Mouse (Mus musculus) stomach, embryonic 16.5 days (tissue): ENCODE measurements at regions not wholly inside any gene's neighbourhood (a gene's known extent, or its start where the extent isn't known, plus 50 kb on each side); places are given as distances from the start of the nearest gene placed in this dataset.
"Not testable (repeated sequence)": the region's sequence is repeated elsewhere in the genome, so short reads cannot be mapped to it uniquely, and the experiment has no call there.

Experiments used
- ATAC-seq: fragments of 200-750 bp; cut with Nextera tagmentation; 2 replicates; pipeline ENCODE4 v1.8.0; 2017; ENCODE audit warnings: moderate number of reproducible peaks, moderate TSS enrichment; ENCODE audit not compliant: insufficient read depth, low FRiP score
- H3K27ac ChIP-seq: fragments of 300-500 bp; sonication (generic); 2 replicates; pipeline ENCODE4 v1.5.1; 2014; ENCODE audit warnings: low read length
- H3K27me3 ChIP-seq: fragments of 300-500 bp; sonication (generic); 2 replicates; pipeline ENCODE4 v1.6.1; 2014; ENCODE audit warnings: low read length, control low read depth, mixed read lengths; ENCODE audit not compliant: control insufficient read depth, insufficient read depth
- H3K36me3 ChIP-seq: fragments of 300-500 bp; sonication (generic); 2 replicates; pipeline ENCODE4 v1.6.1; 2014; ENCODE audit warnings: low read length; ENCODE audit not compliant: control insufficient read depth, insufficient read depth
- H3K4me1 ChIP-seq: fragments of 300-500 bp; sonication (generic); 2 replicates; pipeline ENCODE4 v1.6.1; 2014; ENCODE audit warnings: low read length, control low read depth, mixed read lengths; ENCODE audit not compliant: control insufficient read depth, insufficient read depth
- H3K4me2 ChIP-seq: fragments of 300-500 bp; sonication (generic); 2 replicates; pipeline ENCODE4 v1.6.1; 2014; ENCODE audit warnings: low read depth, low read length, mixed read lengths
- H3K4me3 ChIP-seq: fragments of 300-500 bp; sonication (generic); replicated peaks from 2 replicates; pipeline ENCODE4 v1.5.1; 2014; ENCODE audit warnings: mild to moderate bottlenecking, low read length
- H3K9ac ChIP-seq: fragments of 300-500 bp; sonication (generic); 2 replicates; pipeline ENCODE4 v1.6.1; 2014; ENCODE audit warnings: low read length
- H3K9me3 ChIP-seq: fragments of 300-500 bp; sonication (generic); replicated peaks from 2 replicates; pipeline ENCODE4 v1.6.1; 2016; ENCODE audit warnings: low read length, control low read depth; ENCODE audit not compliant: control insufficient read depth
- WGBS: fragments of 180-500 bp; shearing (Covaris S2); extraction: QIAGEN DNeasy Blood & Tissue Kit; methylation state at CpG from one replicate; pipeline ENCODE4 v1.1.7; 2014; 5-methylcytosine and 5-hydroxymethylcytosine counted together

DNA sequence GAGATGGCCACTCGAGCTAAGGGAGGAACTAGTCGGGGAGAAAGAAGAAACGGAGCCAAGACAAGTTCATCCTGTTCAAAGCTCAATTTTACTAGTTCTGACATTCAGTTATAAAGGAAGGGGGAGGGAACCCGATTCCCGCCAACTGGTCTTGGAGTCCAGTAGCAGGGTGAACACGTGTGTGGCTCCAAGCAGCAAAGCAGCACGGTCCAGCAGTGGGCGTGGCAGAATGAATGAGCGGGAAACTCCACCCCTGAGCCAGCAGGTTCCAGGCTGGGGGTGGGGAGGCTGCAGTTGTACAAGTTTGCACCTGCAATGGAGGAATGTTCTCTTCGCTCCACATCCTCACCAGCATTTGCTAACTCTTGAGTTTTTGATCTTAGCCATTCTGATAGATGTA is 108.8 kb upstream of the Adgrf1 start:
- H3K27me3 ChIP-seq, H3K9ac ChIP-seq, H3K36me3 ChIP-seq, H3K9me3 ChIP-seq, H3K4me2 ChIP-seq, H3K4me3 ChIP-seq, H3K27ac ChIP-seq, ATAC-seq: not testable (repeated sequence)
- WGBS = 68% methylated on average over 8 of the region's 10 CpGs
- peaks cover 16% of the 10 kb centered on the region for H3K4me1 ChIP-seq

DNA sequence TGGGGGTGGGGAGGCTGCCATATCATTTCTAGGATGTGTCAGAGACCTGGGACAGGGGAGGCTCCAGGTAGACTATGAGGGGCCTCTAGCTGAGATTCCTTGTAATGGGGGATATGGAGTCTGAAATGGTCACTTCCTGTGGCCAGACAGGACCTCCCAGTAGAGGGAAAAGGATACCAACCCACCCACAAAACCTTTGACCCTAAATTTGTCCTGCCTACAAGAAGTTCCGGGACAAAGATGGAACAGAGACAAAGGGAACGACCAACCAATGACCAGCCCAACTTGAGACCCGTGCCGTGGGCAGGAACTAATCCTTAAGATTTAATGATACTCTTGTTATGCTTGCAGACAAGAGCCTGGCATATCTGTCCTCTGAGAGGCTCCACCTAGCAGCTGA is 107.0 kb upstream of the Adgrf1 start:
- no peaks in the 10 kb centered on the region for H3K9me3 ChIP-seq
- ATAC-seq = no peak
- no peak overlapping the region for H3K27ac ChIP-seq
- peaks cover 9% of the 10 kb centered on the region for H3K4me1 ChIP-seq
- no peak overlapping the region for H3K4me3 ChIP-seq
- no peaks in the 10 kb centered on the region for H3K27me3 ChIP-seq
- 84% methylated on average over 4 of the region's 4 CpGs for WGBS
- H3K9ac ChIP-seq = no peak overlapping the region
- H3K36me3 ChIP-seq = no peaks in the 10 kb centered on the region
- H3K4me2 ChIP-seq = no peak overlapping the region

DNA sequence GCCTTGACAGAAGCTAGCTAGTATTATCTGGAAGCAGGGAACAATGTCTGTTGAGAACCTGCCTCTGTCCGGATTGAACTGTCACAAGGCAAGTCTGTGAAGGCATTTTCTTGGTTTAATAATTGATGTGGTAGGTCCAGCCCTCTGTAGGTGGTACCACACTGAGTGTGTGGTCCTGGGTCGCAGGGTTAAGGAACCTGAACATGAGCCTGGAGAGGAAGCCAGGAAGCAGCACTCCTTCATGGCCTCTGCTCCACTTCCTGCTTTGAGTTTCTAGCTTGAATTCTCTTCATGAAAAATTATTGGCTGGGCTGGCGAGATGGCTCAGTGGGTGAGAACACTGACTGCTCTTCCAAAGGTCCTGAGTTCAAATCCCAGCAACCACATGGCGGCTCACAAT is 104.0 kb upstream of the Adgrf1 start:
- Histone ChIP-seq H3K27me3 (no peaks in the 10 kb centered on the region), H3K4me1 (no peaks in the 10 kb centered on the region), H3K4me3 (no peak overlapping the region), H3K36me3 (no peaks in the 10 kb centered on the region), H3K9me3 (no peaks in the 10 kb centered on the region), H3K27ac (no peak overlapping the region), H3K9ac (no peak overlapping the region), H3K4me2 (no peak overlapping the region)
- ATAC-seq = no peak
- 54% methylated on average over 4 of the region's 4 CpGs for WGBS

DNA sequence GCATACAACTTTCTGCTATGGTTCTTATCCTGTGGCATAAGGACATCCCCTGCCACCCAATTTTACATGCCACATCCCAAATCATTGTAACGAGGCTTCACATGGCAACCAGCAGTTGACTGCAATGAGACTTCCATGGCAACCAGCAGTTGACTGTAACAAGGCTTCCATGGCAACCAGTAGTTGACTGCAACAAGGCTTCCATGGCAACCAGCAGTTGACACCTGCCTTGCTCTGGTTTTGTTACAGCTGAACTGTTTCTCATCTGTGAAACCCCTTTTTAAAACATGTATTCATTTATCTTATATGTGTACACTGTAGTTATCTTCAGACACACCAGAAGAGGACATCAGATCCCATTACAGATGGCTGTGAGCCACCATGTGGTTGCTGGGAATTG is 100.7 kb upstream of the Adgrf1 start:
- Histone ChIP-seq H3K4me3 (no peak overlapping the region), H3K4me1 (no peaks in the 10 kb centered on the region), H3K27me3 (no peaks in the 10 kb centered on the region), H3K9me3 (no peaks in the 10 kb centered on the region), H3K9ac (no peak overlapping the region), H3K27ac (no peak overlapping the region), H3K36me3 (no peaks in the 10 kb centered on the region), H3K4me2 (no peak overlapping the region)
- no peak for ATAC-seq
- 85% methylated on average over 1 of the region's 1 CpGs for WGBS

DNA sequence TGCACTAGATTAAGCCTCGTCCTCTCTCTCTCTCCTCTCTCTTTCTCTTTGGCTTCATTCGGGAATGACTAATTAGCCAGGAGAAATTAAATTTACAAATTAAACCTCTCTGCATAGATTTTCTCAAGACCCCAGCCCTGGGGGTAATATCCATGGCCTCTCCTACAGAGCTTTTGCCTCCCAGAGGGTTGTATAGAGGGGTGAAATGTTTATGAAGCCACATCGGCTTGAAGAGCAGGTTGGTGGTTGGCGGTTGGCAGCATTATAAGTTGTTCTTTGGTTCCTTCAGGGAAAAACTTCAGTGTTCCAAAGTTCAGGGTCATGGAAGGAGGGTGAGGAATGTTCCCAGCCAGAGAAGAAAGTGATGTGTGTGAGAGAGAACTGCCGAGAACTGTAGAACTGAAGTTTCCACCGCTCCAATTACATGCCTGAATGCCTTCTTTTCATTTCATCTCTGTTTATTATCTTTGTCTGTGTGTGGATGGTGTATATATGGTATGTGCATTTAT is 97.4 kb upstream of the Adgrf1 start:
- WGBS = 67% methylated on average over 6 of the region's 6 CpGs
- H3K36me3 ChIP-seq = no peaks in the 10 kb centered on the region

DNA sequence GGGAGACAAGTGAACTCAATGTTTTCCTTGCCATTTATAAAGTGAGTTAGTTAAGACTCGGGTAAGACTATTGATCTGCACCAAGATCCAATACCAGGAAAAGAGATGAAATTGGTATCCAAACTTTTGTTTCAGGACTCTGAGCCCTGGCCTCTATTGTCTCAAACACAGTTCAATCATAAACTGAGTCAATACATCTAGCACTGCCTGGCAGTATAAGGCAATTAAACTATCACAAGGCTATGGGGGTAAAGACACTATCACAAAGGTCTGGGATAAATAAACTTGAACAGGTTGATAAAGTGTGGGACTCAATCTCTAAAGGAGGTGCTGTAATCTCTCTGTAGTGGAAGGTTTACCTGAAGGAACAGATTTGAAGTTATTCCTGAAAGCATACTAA is 95.3 kb upstream of the Adgrf1 start:
- Histone ChIP-seq H3K27ac (no peak overlapping the region), H3K4me1 (no peaks in the 10 kb centered on the region), H3K4me2 (no peak overlapping the region), H3K9ac (no peak overlapping the region), H3K27me3 (no peaks in the 10 kb centered on the region), H3K4me3 (no peak overlapping the region), H3K36me3 (no peaks in the 10 kb centered on the region), H3K9me3 (no peaks in the 10 kb centered on the region)
- 0 out of 2 replicates have a peak, but pooled peaks have one; percentile 39 for ATAC-seq
- WGBS = 47% methylated on average over 1 of the region's 1 CpGs

More for the DNA sequence above, 97.4 kb upstream of the Adgrf1 start:
- Histone ChIP-seq H3K4me3 (no peak overlapping the region), H3K4me1 (no peaks in the 10 kb centered on the region), H3K9me3 (no peaks in the 10 kb centered on the region), H3K9ac (no peak overlapping the region), H3K27ac (no peak overlapping the region), H3K27me3 (no peaks in the 10 kb centered on the region), H3K4me2 (no peak overlapping the region)
- no peak for ATAC-seq

DNA sequence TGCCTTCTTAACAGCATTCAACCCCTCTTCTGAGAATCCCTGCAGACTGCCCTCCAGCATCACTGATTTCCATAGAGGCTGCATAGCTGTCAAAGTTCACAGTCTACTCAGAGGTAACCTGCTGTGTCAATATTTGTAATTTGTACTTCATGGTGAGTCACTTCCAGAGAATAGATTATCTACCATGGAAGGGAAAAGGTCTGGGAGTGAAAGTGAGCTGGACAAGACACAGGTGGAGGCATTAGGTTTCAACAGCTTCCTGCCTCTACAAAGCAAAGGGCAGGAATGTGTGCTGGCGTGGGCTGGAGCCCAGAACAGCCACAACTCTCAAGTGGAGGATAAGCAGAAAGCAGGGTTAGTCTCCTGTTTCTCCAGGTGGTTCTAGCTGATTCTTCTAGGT is 92.9 kb upstream of the Adgrf1 start:
- Histone ChIP-seq H3K36me3 (no peaks in the 10 kb centered on the region), H3K4me1 (no peaks in the 10 kb centered on the region), H3K27ac (peak overlapping the region; percentile 67), H3K9me3 (no peaks in the 10 kb centered on the region), H3K9ac (no peak overlapping the region), H3K4me2 (no peak overlapping the region), H3K4me3 (no peak overlapping the region), H3K27me3 (no peaks in the 10 kb centered on the region)
- WGBS = 16% methylated on average over 1 of the region's 1 CpGs
- peak; percentile 87 for ATAC-seq

DNA sequence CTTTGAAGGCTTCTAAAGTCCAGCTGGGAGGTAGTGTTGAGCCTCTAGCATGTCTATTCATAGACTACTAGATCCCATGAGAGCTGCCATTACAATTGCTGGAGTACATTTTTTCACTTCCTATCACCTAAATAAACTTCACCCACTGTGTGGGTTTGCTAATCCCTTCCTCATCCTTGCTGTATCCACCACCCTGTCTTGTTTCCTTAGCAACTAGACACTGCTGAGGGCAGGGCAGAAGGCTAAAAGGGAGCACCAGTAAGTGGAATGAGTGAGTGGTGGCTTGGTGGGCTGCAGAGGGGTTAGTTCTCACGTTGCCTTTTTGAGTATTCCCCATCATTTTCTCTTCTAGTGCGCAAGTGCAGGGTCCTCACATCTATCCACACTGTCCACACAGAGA is 80.1 kb upstream of the Adgrf1 start:
- Histone ChIP-seq H3K4me1 (no peaks in the 10 kb centered on the region), H3K27ac (no peak overlapping the region), H3K27me3 (no peaks in the 10 kb centered on the region), H3K9ac (no peak overlapping the region), H3K4me2 (no peak overlapping the region), H3K9me3 (no peaks in the 10 kb centered on the region), H3K4me3 (no peak overlapping the region), H3K36me3 (no peaks in the 10 kb centered on the region)
- 58% methylated on average over 2 of the region's 2 CpGs for WGBS
- ATAC-seq = no peak

DNA sequence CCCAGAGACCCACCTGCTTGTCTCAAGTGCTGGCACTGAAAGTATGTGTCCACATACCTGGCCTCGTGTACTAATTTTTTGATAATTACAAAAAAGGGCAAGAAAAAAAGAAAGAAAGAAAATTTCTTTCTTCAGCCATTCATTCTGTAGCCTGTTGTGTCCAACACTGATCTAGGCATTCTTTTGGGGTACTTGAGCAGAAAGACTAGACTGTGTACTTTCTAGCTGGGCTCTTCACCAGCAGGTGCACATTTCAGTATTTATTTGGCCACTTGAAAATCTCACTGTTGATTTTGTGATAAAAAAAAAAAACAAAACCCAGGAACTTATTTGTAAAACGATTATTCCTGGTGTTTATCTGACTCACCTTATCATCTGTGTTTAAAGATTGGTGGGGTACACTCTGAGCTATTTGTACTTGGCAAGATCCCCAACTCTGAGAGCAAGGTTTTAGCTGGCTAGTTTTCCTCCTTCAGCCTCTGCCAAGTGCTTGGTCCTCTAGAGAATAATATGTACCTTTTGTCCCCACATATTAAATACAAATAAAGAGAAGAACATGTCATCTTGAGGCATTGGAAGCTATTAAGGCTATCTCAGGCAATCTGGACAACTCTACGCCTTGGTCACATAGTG is 79.2 kb upstream of the Adgrf1 start:
- Histone ChIP-seq H3K4me1 (no peaks in the 10 kb centered on the region), H3K27me3 (no peaks in the 10 kb centered on the region), H3K27ac (no peak overlapping the region), H3K4me3 (no peak overlapping the region), H3K9ac (no peak overlapping the region), H3K9me3 (no peaks in the 10 kb centered on the region), H3K4me2 (no peak overlapping the region), H3K36me3 (no peaks in the 10 kb centered on the region)
- peak; percentile 72; the same call in 1 of the 2 replicates for ATAC-seq
- 54% methylated on average over 3 of the region's 3 CpGs for WGBS
